Mouse (Mus musculus): Measurements from ENCODE around the gene Olfr55. TPM values are rescaled to one million over a fixed set of nuclear protein-coding genes. Genes with fewer than 3 reads are reported as not detected.
"Not testable (repeated sequence)": the region's sequence is repeated elsewhere in the genome, so short reads cannot be mapped to it uniquely, and the experiment has no call there.

Gene Olfr55
- total RNA-seq (2014; fragmentation: Nextera tagmentation) (not detected in 2 replicates), total RNA-seq (2017) (not detected in 2 replicates)

- not testable (repeated sequence) for ATAC-seq (replicated peaks; ENCODE audit: poor library complexity, severe bottlenecking)
Measured at GRCm38 (mm10) chr17:33168147-33168546, at the start of gene Olfr55. Gene Olfr55 (plus strand): TSS chr17:33168447.

GRCm38 (mm10) chr17:33124546-33124945, 43.7 kb upstream of the Olfr55 start:
- no peak for ATAC-seq (replicated peaks; ENCODE audit: poor library complexity, severe bottlenecking)

DNA sequence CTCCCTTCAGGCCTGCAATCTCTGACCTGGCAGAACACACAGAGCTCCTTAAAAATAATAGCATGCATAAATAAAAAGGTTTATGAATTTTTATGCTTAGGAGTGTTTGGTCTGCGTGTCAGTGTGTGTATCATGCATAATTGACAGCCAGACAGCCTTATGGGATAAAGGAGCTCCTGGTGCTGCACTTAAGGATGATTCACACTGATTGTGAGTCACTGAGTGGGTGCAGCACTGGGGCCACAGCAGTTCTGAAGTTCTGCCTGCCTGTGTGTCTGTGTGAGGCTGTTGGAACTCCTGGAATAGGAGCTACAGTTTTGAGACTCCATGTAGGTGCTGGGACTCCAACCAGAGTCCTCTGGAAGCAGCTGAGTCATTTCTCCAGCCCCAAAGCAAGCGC, 42.0 kb upstream of the Olfr55 start:
- no peak for ATAC-seq (replicated peaks; ENCODE audit: poor library complexity, severe bottlenecking)

DNA sequence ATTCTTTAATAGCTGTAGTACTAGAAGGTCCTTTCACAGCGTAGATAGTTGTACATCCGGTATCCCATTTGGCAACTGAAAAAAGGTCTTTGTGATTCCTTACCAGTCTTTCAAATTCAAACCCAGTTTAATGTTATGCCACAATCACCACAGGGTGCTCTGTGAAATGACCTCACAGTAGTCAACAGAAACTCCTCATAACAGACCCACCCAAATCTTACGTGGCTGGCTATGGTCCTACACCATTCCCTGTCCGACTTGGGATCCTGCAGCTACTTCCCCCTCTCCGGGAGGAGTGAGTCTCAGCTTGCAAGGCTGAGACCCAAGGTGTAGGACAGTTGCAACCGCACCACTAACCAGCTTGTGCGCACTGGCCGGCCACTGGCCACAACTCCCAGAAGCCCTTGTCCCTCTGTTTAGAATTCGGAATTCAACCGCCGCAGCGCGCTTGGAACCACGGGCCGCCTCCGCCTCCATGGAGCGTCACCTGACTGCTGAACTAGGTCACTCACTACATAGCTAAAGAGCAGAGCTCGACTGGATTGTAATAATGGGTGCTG, 28.9 kb upstream of the Olfr55 start, which contains the start of gene Morc2b:
Morc2b (minus strand) TSS at position 423 of the 560 bp plus-strand sequence.
- no peak for ATAC-seq (replicated peaks; ENCODE audit: poor library complexity, severe bottlenecking)

DNA sequence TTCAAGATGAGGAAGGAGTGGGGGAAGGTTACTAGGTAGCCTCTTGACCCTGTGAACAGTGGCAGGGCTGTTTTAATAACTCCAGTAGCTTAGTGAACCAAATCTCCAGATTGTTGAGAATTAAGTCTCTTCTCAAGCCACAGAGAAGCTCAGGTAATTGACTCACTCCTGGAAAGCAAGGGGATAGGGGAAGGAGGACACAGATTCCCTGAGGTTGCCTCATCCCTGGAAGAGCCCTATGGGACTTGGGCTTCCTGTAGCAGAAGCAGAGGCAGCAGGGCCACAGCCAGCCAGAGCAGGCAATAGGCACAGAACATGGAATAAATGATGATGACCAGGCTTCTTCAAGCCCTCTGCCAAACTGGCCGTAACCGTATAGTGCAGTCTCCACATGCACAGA, 22.8 kb downstream of the Olfr55 start, which contains the start of gene Olfr239:
Olfr239 (plus strand) TSS at position 301 of the 400 bp plus-strand sequence.
- not testable (repeated sequence) for ATAC-seq (replicated peaks; ENCODE audit: poor library complexity, severe bottlenecking)

DNA sequence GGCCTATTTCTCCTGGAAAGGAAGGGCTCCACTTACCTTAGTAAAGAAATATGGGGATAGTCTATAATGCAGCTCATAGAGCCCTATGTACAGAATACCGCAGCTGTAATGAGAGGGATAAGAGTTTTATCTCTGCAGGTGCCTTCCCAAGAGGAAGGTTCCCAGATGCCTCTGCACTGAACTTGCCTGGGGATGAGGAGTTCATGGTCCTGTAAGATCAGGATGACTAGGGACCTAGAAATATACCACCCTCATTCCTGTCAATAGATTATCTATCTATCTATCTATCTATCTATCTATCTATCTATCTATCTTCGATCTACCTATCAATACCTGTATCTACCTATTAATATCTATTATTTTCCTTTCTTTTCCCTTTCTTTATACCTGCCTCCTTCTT, 53.3 kb downstream of the Olfr55 start, which contains the start of gene Olfr1564:
Olfr1564 (minus strand) TSS at position 101 of the 400 bp plus-strand sequence.
- no peak for ATAC-seq (replicated peaks; ENCODE audit: poor library complexity, severe bottlenecking)

Other genes with a start within 250 kb of the Olfr55 start
- 10.3 and 15.2 TPM in 2 replicates for gene Cyp4f13, start 221.0 kb upstream of the Olfr55 start, total RNA-seq (2014; fragmentation: Nextera tagmentation)
- gene Cyp4f13, start 221.0 kb upstream of the Olfr55 start, total RNA-seq (2017): 8.5 and 12.9 TPM in 2 replicates
- 9.7 and 15.5 TPM in 2 replicates for gene Zfp472, start 202.6 kb upstream of the Olfr55 start, total RNA-seq (2014; fragmentation: Nextera tagmentation)
- gene Zfp472, start 202.6 kb upstream of the Olfr55 start, total RNA-seq (2017): 15.9 and 19.6 TPM in 2 replicates
- 7.4 and 8.9 TPM in 2 replicates for gene Zfp952, start 175.3 kb upstream of the Olfr55 start, total RNA-seq (2014; fragmentation: Nextera tagmentation)
- gene Zfp952, start 175.3 kb upstream of the Olfr55 start, total RNA-seq (2017): 10.3 and 10.9 TPM in 2 replicates
- gene Zfp763, start 135.0 kb upstream of the Olfr55 start, total RNA-seq (2014; fragmentation: Nextera tagmentation): 3.2 TPM in 2 replicates
- gene Zfp763, start 135.0 kb upstream of the Olfr55 start, total RNA-seq (2017): 11.2 and 14.5 TPM in 2 replicates
- not detected in 2 replicates for gene 4921501E09Rik, start 100.4 kb upstream of the Olfr55 start, total RNA-seq (2014; fragmentation: Nextera tagmentation)
- not detected in 2 replicates for gene 4921501E09Rik, start 100.4 kb upstream of the Olfr55 start, total RNA-seq (2017)
- 1.2 and 12.9 TPM in 2 replicates for gene Zfp563, start 79.1 kb upstream of the Olfr55 start, total RNA-seq (2014; fragmentation: Nextera tagmentation)
- 1.6 and 3.3 TPM in 2 replicates for gene Zfp563, start 79.1 kb upstream of the Olfr55 start, total RNA-seq (2017)
- not detected in 2 replicates for gene Morc2b, start 28.8 kb upstream of the Olfr55 start, total RNA-seq (2014; fragmentation: Nextera tagmentation)
- not detected in 2 replicates for gene Morc2b, start 28.8 kb upstream of the Olfr55 start, total RNA-seq (2017)
- not detected in 2 replicates for gene Olfr239, start 22.9 kb downstream of the Olfr55 start, total RNA-seq (2014; fragmentation: Nextera tagmentation)
- not detected in 2 replicates for gene Olfr239, start 22.9 kb downstream of the Olfr55 start, total RNA-seq (2017)
- not detected in 2 replicates for gene Olfr1564, start 53.2 kb downstream of the Olfr55 start, total RNA-seq (2014; fragmentation: Nextera tagmentation)
- gene Olfr1564, start 53.2 kb downstream of the Olfr55 start, total RNA-seq (2017): not detected in 2 replicates
- gene Zfp955a, start 86.7 kb downstream of the Olfr55 start, total RNA-seq (2014; fragmentation: Nextera tagmentation): 10.4 and 15.0 TPM in 2 replicates
- 15.6 and 18.9 TPM in 2 replicates for gene Zfp955a, start 86.7 kb downstream of the Olfr55 start, total RNA-seq (2017)
- not detected in 2 replicates for gene Olfr63, start 96.2 kb downstream of the Olfr55 start, total RNA-seq (2014; fragmentation: Nextera tagmentation)
- gene Olfr63, start 96.2 kb downstream of the Olfr55 start, total RNA-seq (2017): not detected in 2 replicates
- gene Zfp955b, start 121.1 kb downstream of the Olfr55 start, total RNA-seq (2014; fragmentation: Nextera tagmentation): 5.9 and 6.4 TPM in 2 replicates
- gene Zfp955b, start 121.1 kb downstream of the Olfr55 start, total RNA-seq (2017): 7.2 and 9.9 TPM in 2 replicates
- gene Zfp81, start 190.4 kb downstream of the Olfr55 start, total RNA-seq (2014; fragmentation: Nextera tagmentation): 10.3 and 13.0 TPM in 2 replicates
- gene Zfp81, start 190.4 kb downstream of the Olfr55 start, total RNA-seq (2017): 7.5 and 16.3 TPM in 2 replicates
- 19.7 and 22.6 TPM in 2 replicates for gene Zfp101, start 226.2 kb downstream of the Olfr55 start, total RNA-seq (2014; fragmentation: Nextera tagmentation)
- 14.2 and 24.1 TPM in 2 replicates for gene Zfp101, start 226.2 kb downstream of the Olfr55 start, total RNA-seq (2017)

All from granulocyte monocyte progenitor cell, adult 5-6 weeks (primary cell).